Mouse (Mus musculus) pancreas, adult 10 weeks (tissue): ENCODE data around the gene Tfap2c. TPM values are rescaled to one million over a fixed set of nuclear protein-coding genes. Genes with fewer than 3 reads are reported as not detected.

Experiments used
- polyA plus RNA-seq: library from polyadenylated mRNA; stranded (reverse); fragments of 350-450 nt; fragmentation: Illumina TruSeq; extraction: RNeasy Lipid Tissue Mini Kit (QIAGEN cat#74804); gene quantifications from one replicate; pipeline ENCODE4 v1.2.3, GENCODE M21; 2015; ENCODE audit warnings: low read depth, low replicate concordance; ENCODE audit not compliant: insufficient read depth

Tfap2c gene
- not detected for polyA plus RNA-seq

GRCm38 (mm10) chr2:172549371-172550155 is at the start of gene Tfap2c:
Gene Tfap2c (plus strand): TSS chr2:172549593.

Other genes starting within 250 kb of the Tfap2c start
- gene Fam210b, start 204.0 kb upstream of the Tfap2c start, polyA plus RNA-seq = 5.9 TPM
- not detected for gene Aurka, start 179.1 kb upstream of the Tfap2c start, polyA plus RNA-seq
- 5.6 TPM for gene Cstf1, start 178.9 kb upstream of the Tfap2c start, polyA plus RNA-seq
- gene Cass4, start 155.8 kb upstream of the Tfap2c start, polyA plus RNA-seq = 0.30 TPM
- gene Rtf2, start 109.0 kb upstream of the Tfap2c start, polyA plus RNA-seq = 10.7 TPM
- gene Gcnt7, start 91.0 kb upstream of the Tfap2c start, polyA plus RNA-seq = not detected
- not detected for gene Fam209, start 77.1 kb upstream of the Tfap2c start, polyA plus RNA-seq